Mouse (Mus musculus): ENCODE results near the gene Gm20388. TPM values are rescaled to one million over a fixed set of nuclear protein-coding genes. Genes with fewer than 3 reads are reported as not detected.
A peak's percentile ranks its signal among the peaks of the same experiment; 100 is the strongest.

Gm20388 gene
- polyA plus RNA-seq, 1 experiment from 2014 or later = 7.4 TPM

GRCm38 (mm10) chr8:121572121-121572520, 1661.5 kb downstream of the Gm20388 start:
- H3K27me3 ChIP-seq (ENCODE audit: control insufficient read depth, insufficient read depth, low read length) = no peaks in the 10 kb centered on the region
- ATAC-seq (ENCODE audit: insufficient read depth, low FRiP score) = no peak
- no peak overlapping the region for H3K27ac ChIP-seq (ENCODE audit: low read length)
- H3K4me2 ChIP-seq (ENCODE audit: low read depth, low read length) = no peak overlapping the region
- H3K36me3 ChIP-seq (ENCODE audit: control insufficient read depth, insufficient read depth, low read length) = no peaks in the 10 kb centered on the region
- H3K4me1 ChIP-seq (ENCODE audit: control insufficient read depth, insufficient read depth, low read length) = peaks cover 18% of the 10 kb centered on the region; the same call in 1 of the 2 replicates
- H3K9ac ChIP-seq (ENCODE audit: low read length) = no peak overlapping the region
- H3K4me3 ChIP-seq (replicated peaks; ENCODE audit: low read length) = no peak overlapping the region
- WGBS = 74% methylated on average over 7 of the region's 7 CpGs
- no peaks in the 10 kb centered on the region for H3K9me3 ChIP-seq (replicated peaks; ENCODE audit: control insufficient read depth, low read length)

GRCm38 (mm10) chr8:121573275-121573674, 1662.6 kb downstream of the Gm20388 start:
- no peaks in the 10 kb centered on the region for H3K27me3 ChIP-seq (ENCODE audit: control insufficient read depth, insufficient read depth, low read length)
- ATAC-seq (ENCODE audit: insufficient read depth, low FRiP score) = peak; percentile 55; the same call in 1 of the 2 replicates
- H3K4me3 ChIP-seq (replicated peaks; ENCODE audit: low read length) = no peak overlapping the region
- no peaks in the 10 kb centered on the region for H3K9me3 ChIP-seq (replicated peaks; ENCODE audit: control insufficient read depth, low read length)
- WGBS = 28% methylated on average over 3 of the region's 3 CpGs
- no peak overlapping the region for H3K27ac ChIP-seq (ENCODE audit: low read length)
- H3K4me1 ChIP-seq (ENCODE audit: control insufficient read depth, insufficient read depth, low read length) = peaks cover 26% of the 10 kb centered on the region; the same call in 1 of the 2 replicates
- H3K9ac ChIP-seq (ENCODE audit: low read length) = no peak overlapping the region
- no peak overlapping the region for H3K4me2 ChIP-seq (ENCODE audit: low read depth, low read length)
- no peaks in the 10 kb centered on the region for H3K36me3 ChIP-seq (ENCODE audit: control insufficient read depth, insufficient read depth, low read length)

GRCm38 (mm10) chr8:121575661-121576060, 1665.0 kb downstream of the Gm20388 start:
- Histone ChIP-seq H3K27ac (ENCODE audit: low read length) (no peak overlapping the region), H3K4me2 (ENCODE audit: low read depth, low read length) (no peak overlapping the region), H3K9me3 (replicated peaks; ENCODE audit: control insufficient read depth, low read length) (no peaks in the 10 kb centered on the region), H3K27me3 (ENCODE audit: control insufficient read depth, insufficient read depth, low read length) (no peaks in the 10 kb centered on the region), H3K4me1 (ENCODE audit: control insufficient read depth, insufficient read depth, low read length) (peaks cover 32% of the 10 kb centered on the region; the same call in 1 of the 2 replicates), H3K36me3 (ENCODE audit: control insufficient read depth, insufficient read depth, low read length) (no peaks in the 10 kb centered on the region), H3K4me3 (replicated peaks; ENCODE audit: low read length) (no peak overlapping the region), H3K9ac (ENCODE audit: low read length) (no peak overlapping the region)
- no peak for ATAC-seq (ENCODE audit: insufficient read depth, low FRiP score)
- 85% methylated on average over 3 of the region's 3 CpGs for WGBS

- Histone ChIP-seq H3K4me1 (ENCODE audit: control insufficient read depth, insufficient read depth, low read length) (peaks cover 34% of the 10 kb centered on the region; the same call in 1 of the 2 replicates), H3K4me2 (ENCODE audit: low read depth, low read length) (peak overlapping the region; percentile 90), H3K4me3 (replicated peaks; ENCODE audit: low read length) (peak overlapping the region; percentile 97), H3K36me3 (ENCODE audit: control insufficient read depth, insufficient read depth, low read length) (no peaks in the 10 kb centered on the region), H3K27me3 (ENCODE audit: control insufficient read depth, insufficient read depth, low read length) (no peaks in the 10 kb centered on the region), H3K27ac (ENCODE audit: low read length) (peak overlapping the region; percentile 46), H3K9me3 (replicated peaks; ENCODE audit: control insufficient read depth, low read length) (no peaks in the 10 kb centered on the region), H3K9ac (ENCODE audit: low read length) (peak overlapping the region; percentile 92)
- ATAC-seq (ENCODE audit: insufficient read depth, low FRiP score) = peak; percentile 16; the same call in 1 of the 2 replicates
- WGBS = 1% methylated on average over 44 of the region's 44 CpGs
These were observed 1667.4 kb downstream of the Gm20388 start for GRCm38 (mm10) chr8:121577751-121578675.

GRCm38 (mm10) chr8:121578676-121579451, 1668.2 kb downstream of the Gm20388 start, which contains the start of gene Fbxo31:
Fbxo31 (minus strand) TSS chr8:121578806.
- H3K27ac ChIP-seq (ENCODE audit: low read length) = peak within 1 kb of the TSS; percentile 46
- WGBS = 2% methylated on average over 63 of the region's 63 CpGs
- ATAC-seq (ENCODE audit: insufficient read depth, low FRiP score) = peak; percentile 94
- H3K4me3 ChIP-seq (replicated peaks; ENCODE audit: low read length) = peak within 1 kb of the TSS; percentile 97
- peak within 1 kb of the TSS; percentile 90 for H3K4me2 ChIP-seq (ENCODE audit: low read depth, low read length)
- no peaks in the 10 kb centered on the region for H3K9me3 ChIP-seq (replicated peaks; ENCODE audit: control insufficient read depth, low read length)
- H3K4me1 ChIP-seq (ENCODE audit: control insufficient read depth, insufficient read depth, low read length) = peaks cover 27% of the 10 kb centered on the region; the same call in 1 of the 2 replicates
- no peaks in the 10 kb centered on the region for H3K27me3 ChIP-seq (ENCODE audit: control insufficient read depth, insufficient read depth, low read length)
- no peaks in the 10 kb centered on the region for H3K36me3 ChIP-seq (ENCODE audit: control insufficient read depth, insufficient read depth, low read length)
- peak within 1 kb of the TSS; percentile 92 for H3K9ac ChIP-seq (ENCODE audit: low read length)

- no peak overlapping the region for H3K9ac ChIP-seq (ENCODE audit: low read length)
- no peak overlapping the region for H3K4me2 ChIP-seq (ENCODE audit: low read depth, low read length)
- no peaks in the 10 kb centered on the region for H3K27me3 ChIP-seq (ENCODE audit: control insufficient read depth, insufficient read depth, low read length)
- no peaks in the 10 kb centered on the region for H3K9me3 ChIP-seq (replicated peaks; ENCODE audit: control insufficient read depth, low read length)
- WGBS = 11% methylated on average over 9 of the region's 9 CpGs
- H3K4me1 ChIP-seq (ENCODE audit: control insufficient read depth, insufficient read depth, low read length) = peaks cover 32% of the 10 kb centered on the region
- H3K36me3 ChIP-seq (ENCODE audit: control insufficient read depth, insufficient read depth, low read length) = no peaks in the 10 kb centered on the region
- H3K4me3 ChIP-seq (replicated peaks; ENCODE audit: low read length) = no peak overlapping the region
- no peak overlapping the region for H3K27ac ChIP-seq (ENCODE audit: low read length)
- no peak for ATAC-seq (ENCODE audit: insufficient read depth, low FRiP score)
These were observed 1669.8 kb downstream of the Gm20388 start for GRCm38 (mm10) chr8:121580465-121580864.

GRCm38 (mm10) chr8:121583653-121584052, 1673.0 kb downstream of the Gm20388 start:
- WGBS = 50% methylated on average over 8 of the region's 8 CpGs
- no peaks in the 10 kb centered on the region for H3K9me3 ChIP-seq (replicated peaks; ENCODE audit: control insufficient read depth, low read length)
- no peak for ATAC-seq (ENCODE audit: insufficient read depth, low FRiP score)

GRCm38 (mm10) chr8:121584730-121585129, 1674.1 kb downstream of the Gm20388 start:
- WGBS = 38% methylated on average over 13 of the region's 13 CpGs
- ATAC-seq (ENCODE audit: insufficient read depth, low FRiP score) = no peak
- H3K9ac ChIP-seq (ENCODE audit: low read length) = peak overlapping the region; percentile 80
- H3K4me2 ChIP-seq (ENCODE audit: low read depth, low read length) = peak overlapping the region; percentile 72
- no peaks in the 10 kb centered on the region for H3K36me3 ChIP-seq (ENCODE audit: control insufficient read depth, insufficient read depth, low read length)
- H3K27ac ChIP-seq (ENCODE audit: low read length) = no peak overlapping the region
- H3K4me3 ChIP-seq (replicated peaks; ENCODE audit: low read length) = peak overlapping the region; percentile 76
- H3K27me3 ChIP-seq (ENCODE audit: control insufficient read depth, insufficient read depth, low read length) = no peaks in the 10 kb centered on the region
- H3K4me1 ChIP-seq (ENCODE audit: control insufficient read depth, insufficient read depth, low read length) = peaks cover 16% of the 10 kb centered on the region
- H3K9me3 ChIP-seq (replicated peaks; ENCODE audit: control insufficient read depth, low read length) = no peaks in the 10 kb centered on the region

More at GRCm38 (mm10) chr8:121583653-121584052, 1673.0 kb downstream of the Gm20388 start:
- Histone ChIP-seq H3K27ac (ENCODE audit: low read length) (no peak overlapping the region), H3K36me3 (ENCODE audit: control insufficient read depth, insufficient read depth, low read length) (no peaks in the 10 kb centered on the region), H3K4me1 (ENCODE audit: control insufficient read depth, insufficient read depth, low read length) (peaks cover 18% of the 10 kb centered on the region), H3K4me3 (replicated peaks; ENCODE audit: low read length) (no peak overlapping the region), H3K9ac (ENCODE audit: low read length) (no peak overlapping the region), H3K4me2 (ENCODE audit: low read depth, low read length) (no peak overlapping the region), H3K27me3 (ENCODE audit: control insufficient read depth, insufficient read depth, low read length) (no peaks in the 10 kb centered on the region)
